Mouse (Mus musculus): Measurements from ENCODE around the gene Med29. TPM values are rescaled to one million over a fixed set of nuclear protein-coding genes. Genes with fewer than 3 reads are reported as not detected.
"Not testable (repeated sequence)": the region's sequence is repeated elsewhere in the genome, so short reads cannot be mapped to it uniquely, and the experiment has no call there.

The Med29 gene
- total RNA-seq, 1 experiment from 2014 or later, result 21.3 TPM

DNA sequence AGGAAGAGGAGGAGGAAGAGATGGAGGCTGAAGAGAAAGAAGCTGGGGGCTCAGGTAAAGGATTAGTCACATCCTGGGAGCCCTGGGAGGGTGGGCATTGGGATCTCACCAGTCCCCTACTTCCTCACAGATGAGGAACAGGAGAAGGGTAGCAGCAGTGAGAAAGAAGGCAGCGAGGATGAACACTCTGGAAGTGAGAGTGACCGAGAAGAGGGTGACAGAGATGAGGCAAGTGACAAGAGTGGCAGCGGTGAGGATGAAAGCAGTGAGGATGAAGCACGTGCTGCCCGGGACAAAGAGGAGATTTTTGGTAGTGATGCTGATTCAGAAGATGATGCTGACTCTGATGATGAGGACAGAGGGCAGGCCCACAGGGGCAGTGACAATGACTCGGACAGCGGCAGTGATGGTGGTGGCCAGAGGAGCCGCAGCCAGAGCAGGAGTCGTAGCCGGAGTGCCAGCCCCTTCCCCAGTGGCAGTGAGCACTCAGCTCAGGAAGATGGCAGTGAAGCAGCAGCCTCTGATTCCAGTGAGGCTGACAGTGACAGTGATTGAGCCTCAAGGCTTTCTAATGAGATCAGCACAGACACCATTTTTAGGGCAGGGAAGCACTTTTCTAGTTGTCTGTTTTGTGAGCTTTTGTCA lies 6.3 kb upstream of the Med29 start:
- no peak for ATAC-seq (replicated peaks; ENCODE audit: low read depth, poor library complexity, severe bottlenecking)

- ATAC-seq (replicated peaks; ENCODE audit: low read depth, poor library complexity, severe bottlenecking), result no peak
Observed at GRCm38 (mm10) chr7:28398000-28398399, 5.5 kb upstream of the Med29 start.

DNA sequence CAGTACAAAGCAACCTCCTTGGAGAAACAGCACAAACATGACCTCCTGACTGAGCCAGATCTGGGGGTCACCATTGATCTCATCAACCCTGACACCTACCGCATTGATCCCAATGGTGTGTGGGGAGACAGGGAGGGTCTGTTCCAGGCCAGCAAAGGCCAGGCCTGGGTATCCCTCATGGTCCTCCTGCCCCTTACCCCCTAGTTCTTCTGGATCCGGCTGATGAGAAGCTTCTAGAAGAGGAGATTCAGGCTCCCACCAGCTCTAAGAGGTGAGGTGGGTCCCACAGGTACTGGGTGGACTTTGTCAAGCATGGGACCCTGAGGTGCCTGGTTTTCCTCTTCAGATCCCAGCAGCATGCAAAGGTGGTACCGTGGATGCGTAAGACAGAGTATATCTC lies 2.9 kb upstream of the Med29 start:
- ATAC-seq (replicated peaks; ENCODE audit: low read depth, poor library complexity, severe bottlenecking), result no peak

- ATAC-seq (replicated peaks; ENCODE audit: low read depth, poor library complexity, severe bottlenecking), result no peak
Observed at GRCm38 (mm10) chr7:28393272-28393951, 904 bp upstream of the Med29 start.

GRCm38 (mm10) chr7:28390331-28390730 lies 2.2 kb downstream of the Med29 start:
- ATAC-seq (replicated peaks; ENCODE audit: low read depth, poor library complexity, severe bottlenecking), result no peak

GRCm38 (mm10) chr7:28387384-28387783 lies 5.1 kb downstream of the Med29 start:
- ATAC-seq (replicated peaks; ENCODE audit: low read depth, poor library complexity, severe bottlenecking), result not testable (repeated sequence)

DNA sequence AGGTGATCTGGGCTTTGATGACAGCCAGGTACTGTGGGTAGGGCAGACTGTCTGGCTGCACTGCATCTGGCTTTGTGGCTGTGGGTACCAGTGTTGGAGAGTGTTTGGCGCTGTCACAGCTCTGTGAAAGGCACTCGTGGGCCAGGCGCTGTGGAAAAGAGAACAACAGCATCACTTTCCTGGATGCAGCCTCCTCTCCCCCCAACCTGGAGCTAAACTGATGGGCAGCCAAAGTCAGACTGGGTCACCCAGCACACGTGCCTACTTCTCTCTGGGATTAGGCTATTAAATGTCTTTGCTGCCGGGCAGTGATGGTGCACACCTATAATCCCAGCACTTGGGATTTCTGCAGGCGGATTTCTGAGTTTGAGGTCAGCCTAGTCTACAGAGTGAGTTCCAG lies 5.6 kb downstream of the Med29 start:
- not testable (repeated sequence) for ATAC-seq (replicated peaks; ENCODE audit: low read depth, poor library complexity, severe bottlenecking)

DNA sequence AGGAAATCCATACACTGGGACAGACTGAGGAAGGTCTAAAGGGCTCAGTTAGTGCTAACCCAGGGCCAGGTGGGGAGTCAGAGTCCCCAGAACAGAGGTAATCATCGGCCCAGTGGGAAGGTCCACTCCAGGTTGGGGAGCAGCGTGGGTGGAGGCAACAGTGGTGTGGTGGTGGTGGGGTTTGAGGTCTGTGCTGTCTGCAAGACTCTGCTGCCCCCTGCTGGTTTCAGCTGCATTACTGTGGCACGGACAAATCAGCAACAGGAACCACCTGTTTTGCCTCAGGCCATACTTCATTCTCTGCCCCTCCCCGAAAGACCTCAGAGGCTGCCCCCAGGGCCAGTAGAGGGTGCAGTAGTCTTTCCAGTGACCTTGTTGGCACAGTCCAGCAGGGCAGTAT lies 6.0 kb downstream of the Med29 start:
- ATAC-seq (replicated peaks; ENCODE audit: low read depth, poor library complexity, severe bottlenecking), result peak; percentile 45

DNA sequence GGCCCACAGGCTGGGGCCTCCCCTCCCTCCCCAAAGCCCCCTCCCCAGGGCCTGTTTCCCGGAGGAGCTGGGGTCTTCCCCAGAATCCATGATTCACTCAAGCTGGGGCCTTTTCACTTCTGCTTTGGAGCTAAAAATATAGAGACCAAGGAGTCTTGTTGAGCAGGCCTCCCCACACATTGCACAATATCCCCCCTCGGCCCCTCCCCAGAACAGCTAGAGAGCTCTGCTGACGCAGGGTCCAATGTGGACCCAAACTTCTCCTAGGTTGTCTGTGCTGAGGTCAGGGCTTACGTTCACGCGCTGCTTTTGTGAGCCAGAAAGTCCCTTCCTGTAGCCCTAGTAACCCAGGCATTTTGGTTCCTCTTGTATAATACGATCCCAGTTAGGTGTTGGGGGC lies 6.5 kb downstream of the Med29 start:
- peak; percentile 18 for ATAC-seq (replicated peaks; ENCODE audit: low read depth, poor library complexity, severe bottlenecking)

GRCm38 (mm10) chr7:28385196-28385595 lies 7.3 kb downstream of the Med29 start:
- ATAC-seq (replicated peaks; ENCODE audit: low read depth, poor library complexity, severe bottlenecking), result no peak

- no peak for ATAC-seq (replicated peaks; ENCODE audit: low read depth, poor library complexity, severe bottlenecking)
Observed at GRCm38 (mm10) chr7:28384162-28384561, 8.3 kb downstream of the Med29 start.

- no peak for ATAC-seq (replicated peaks; ENCODE audit: low read depth, poor library complexity, severe bottlenecking)
Observed at GRCm38 (mm10) chr7:28383606-28384005, 8.9 kb downstream of the Med29 start.

DNA sequence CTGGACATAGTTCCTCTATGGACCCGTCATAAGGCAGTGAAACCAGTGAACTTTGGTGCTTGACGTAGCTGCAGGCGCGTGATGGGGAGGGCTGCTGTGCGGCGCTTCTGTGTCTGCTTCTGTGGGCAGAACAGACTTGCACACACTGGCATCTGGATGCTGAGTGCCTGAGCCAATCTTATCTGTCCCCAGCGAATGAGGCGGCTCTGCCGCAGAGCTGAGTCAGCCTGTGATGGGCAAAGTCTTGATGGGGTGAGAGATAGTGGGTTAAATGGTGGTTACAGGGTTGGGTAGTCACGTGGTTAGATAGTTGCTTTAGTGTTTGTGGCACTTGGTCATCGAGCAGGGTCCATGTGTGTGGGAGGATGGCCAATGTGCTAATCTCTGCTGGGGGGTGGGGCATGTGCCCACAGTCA lies 9.5 kb downstream of the Med29 start:
- peak; percentile 36 for ATAC-seq (replicated peaks; ENCODE audit: low read depth, poor library complexity, severe bottlenecking)

GRCm38 (mm10) chr7:28382347-28382951 lies 10.1 kb downstream of the Med29 start:
- ATAC-seq (replicated peaks; ENCODE audit: low read depth, poor library complexity, severe bottlenecking), result no peak

GRCm38 (mm10) chr7:28381938-28382337 lies 10.6 kb downstream of the Med29 start:
- peak; percentile 9 for ATAC-seq (replicated peaks; ENCODE audit: low read depth, poor library complexity, severe bottlenecking)

GRCm38 (mm10) chr7:28381017-28381790 lies 11.3 kb downstream of the Med29 start:
- peak; percentile 20 for ATAC-seq (replicated peaks; ENCODE audit: low read depth, poor library complexity, severe bottlenecking)

DNA sequence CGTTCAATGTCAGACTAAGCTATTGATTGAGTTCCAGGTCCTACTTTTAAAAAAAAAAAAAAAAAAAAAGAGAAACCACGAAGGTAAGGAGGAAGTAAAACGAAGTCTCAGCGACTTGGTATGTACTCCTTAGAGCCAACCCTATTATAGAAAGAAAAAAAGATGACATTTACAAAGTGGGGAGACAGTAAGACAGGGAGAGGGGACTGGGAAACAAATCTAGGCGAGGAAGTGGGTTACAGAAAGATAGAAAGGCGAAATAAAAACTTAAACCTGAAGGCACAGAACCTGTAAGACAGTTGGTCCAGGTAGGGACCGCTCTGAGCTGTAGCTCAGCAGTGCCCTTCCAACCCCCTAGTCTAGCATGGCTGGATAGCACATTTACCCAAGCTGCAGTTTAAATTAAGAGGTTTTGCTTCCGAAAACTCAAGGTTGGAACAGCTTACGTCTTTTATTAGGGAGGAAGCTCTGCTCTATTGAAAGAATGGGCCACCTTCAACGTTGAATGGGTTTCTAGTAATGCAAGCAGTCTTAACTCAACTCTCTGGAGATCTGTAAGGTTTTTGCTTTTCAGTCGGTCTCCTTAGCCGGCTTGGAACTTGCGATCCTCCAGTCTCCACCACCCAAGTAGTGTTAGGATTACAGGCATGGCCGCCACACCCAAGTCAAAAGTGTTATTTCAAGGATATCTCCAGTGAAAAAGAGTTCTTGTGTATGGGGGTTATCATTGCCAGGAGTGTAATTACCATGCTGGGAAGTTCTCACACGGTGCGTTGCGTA lies 12.1 kb downstream of the Med29 start, which contains the start of gene Zfp36:
Zfp36 (minus strand) TSS at position 17 of the 780 bp plus-strand sequence.
- ATAC-seq (replicated peaks; ENCODE audit: low read depth, poor library complexity, severe bottlenecking), result no peak

- peak; percentile 27 for ATAC-seq (replicated peaks; ENCODE audit: low read depth, poor library complexity, severe bottlenecking)
Observed at GRCm38 (mm10) chr7:28378769-28379651, 13.5 kb downstream of the Med29 start.
